Mouse (Mus musculus) CD4-positive naive resting alpha-beta T cell, adult 57 days (primary cell): ENCODE data around the gene Kcnj10. TPM values are rescaled to one million over a fixed set of nuclear protein-coding genes. Genes with fewer than 3 reads are reported as not detected.

Source experiments
- total RNA-seq: library from RNA; stranded (reverse); gene quantifications from one replicate; pipeline ENCODE4 v1.2.4, GENCODE M21; 2023

Kcnj10 gene
- 1.5 TPM for total RNA-seq

GRCm38 (mm10) chr1:172340729-172341321 lies at the start of gene Kcnj10:
TSS of gene Kcnj10 (plus strand) at chr1:172341210.

GRCm38 (mm10) chr1:172297611-172298537 lies 43.1 kb upstream of the Kcnj10 start, which contains the start of gene Atp1a2:
TSS of gene Atp1a2 (minus strand) at chr1:172298064.

GRCm38 (mm10) chr1:172329131-172329530 lies 11.9 kb upstream of the Kcnj10 start, which contains the start of gene Kcnj9:
TSS of gene Kcnj9 (minus strand) at chr1:172329318.

GRCm38 (mm10) chr1:172376198-172376667 lies 35.2 kb downstream of the Kcnj10 start, which contains the start of gene Pigm:
TSS of gene Pigm (plus strand) at chr1:172376546.

Other genes starting within 250 kb of the Kcnj10 start
- gene Pex19, start 214.5 kb upstream of the Kcnj10 start, total RNA-seq = 45.9 TPM
- gene Dcaf8, start 193.1 kb upstream of the Kcnj10 start, total RNA-seq = 112 TPM
- 60.4 TPM for gene Pea15a, start 134.4 kb upstream of the Kcnj10 start, total RNA-seq
- not detected for gene Casq1, start 121.3 kb upstream of the Kcnj10 start, total RNA-seq
- not detected for gene Atp1a4, start 82.8 kb upstream of the Kcnj10 start, total RNA-seq
- gene Igsf8, start 79.6 kb upstream of the Kcnj10 start, total RNA-seq = 29.2 TPM
- gene Atp1a2, start 43.1 kb upstream of the Kcnj10 start, total RNA-seq = 0.18 TPM
- not detected for gene Kcnj9, start 11.9 kb upstream of the Kcnj10 start, total RNA-seq
- gene Pigm, start 35.3 kb downstream of the Kcnj10 start, total RNA-seq = 31.0 TPM
- gene Slamf9, start 134.1 kb downstream of the Kcnj10 start, total RNA-seq = 0.44 TPM
- 1.0 TPM for gene Igsf9, start 140.6 kb downstream of the Kcnj10 start, total RNA-seq
- gene Tagln2, start 158.8 kb downstream of the Kcnj10 start, total RNA-seq = 228 TPM
- gene Cfap45, start 179.6 kb downstream of the Kcnj10 start, total RNA-seq = 1.7 TPM
- gene Vsig8, start 214.7 kb downstream of the Kcnj10 start, total RNA-seq = not detected
- gene Slamf8, start 249.4 kb downstream of the Kcnj10 start, total RNA-seq = 0.59 TPM